Mouse (Mus musculus) erythroid progenitor cell, adult 5-6 weeks (primary cell): Measurements from ENCODE around the gene Mbnl1. TPM values are rescaled to one million over a fixed set of nuclear protein-coding genes. Genes with fewer than 3 reads are reported as not detected.
A peak's percentile ranks its signal among the peaks of the same experiment; 100 is the strongest.
"Not testable (repeated sequence)": the region's sequence is repeated elsewhere in the genome, so short reads cannot be mapped to it uniquely, and the experiment has no call there.

Experiments
- ATAC-seq: replicated peaks from 2 replicates; pipeline ENCODE4 v1.8.0; 2016; ENCODE audit warnings: moderate number of reproducible peaks, mild to moderate bottlenecking, moderate TSS enrichment, inconsistent platforms; ENCODE audit not compliant: poor library complexity, low FRiP score, severe bottlenecking
- total RNA-seq, 2 experiments: library from RNA; stranded (forward) in 1 of 2; stranded (reverse) in 1 of 2; fragments of 150-400 nt in 1 of 2; fragments of 186-747, 209-891 nt in 1 of 2; gene quantifications; 2 replicates each; pipeline versions ENCODE4 v1.2.3 to v1.2.4; 2015 to 2017; ENCODE audit warnings: low replicate concordance in 2 of 2

Mbnl1 gene
- total RNA-seq (2015; ENCODE audit: low replicate concordance) (290 and 329 TPM in 2 replicates), total RNA-seq (2017; ENCODE audit: low replicate concordance) (321 and 380 TPM in 2 replicates)

DNA sequence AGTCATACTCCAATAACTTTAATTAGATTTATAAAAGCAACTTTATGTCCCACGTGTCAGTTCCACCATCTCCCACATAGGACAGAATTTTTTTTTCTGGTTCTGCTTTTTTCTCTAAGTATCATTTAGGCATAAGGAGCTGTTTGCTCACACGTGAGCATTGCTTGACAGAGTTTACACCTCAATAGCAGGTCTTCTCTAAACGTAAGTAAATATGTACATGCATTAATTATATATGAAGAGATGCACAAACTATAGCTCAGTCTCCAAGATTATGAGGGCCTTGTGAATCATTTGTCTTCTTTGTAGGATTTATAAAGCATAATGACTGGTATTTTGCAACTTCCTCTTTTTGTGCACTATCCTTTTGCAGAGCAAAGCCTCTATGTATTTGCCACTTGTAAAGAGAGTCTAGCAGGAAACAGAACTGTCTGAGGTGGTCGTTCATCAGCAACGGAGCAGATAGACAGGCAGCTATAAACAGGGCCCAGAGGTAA is at the start of gene Mbnl1:
TSS of gene Mbnl1 (plus strand) at position 150 of the 497 bp plus-strand sequence.
- ATAC-seq, result peak; percentile 26; the same call in 1 of the 2 replicates

DNA sequence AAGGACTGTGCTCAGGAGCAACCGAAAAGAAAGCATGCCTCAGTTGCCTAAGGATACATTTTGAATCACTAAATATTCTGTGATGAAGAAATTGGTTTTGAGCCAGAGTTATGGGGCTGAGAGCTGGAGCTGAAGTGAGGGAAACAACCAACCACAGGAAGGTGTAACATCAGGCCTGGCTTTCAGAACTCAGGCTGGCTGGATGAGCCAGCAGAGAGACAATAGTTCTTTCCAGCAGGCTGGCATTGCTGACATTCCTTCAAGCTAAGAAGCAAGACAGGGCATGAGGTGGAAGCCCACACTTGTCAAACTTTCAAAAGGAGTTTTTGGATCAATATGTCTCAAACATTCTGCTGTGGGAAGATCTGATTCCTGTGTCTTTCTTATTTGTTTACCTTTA is 48.5 kb upstream of the Mbnl1 start:
- ATAC-seq, result no peak

DNA sequence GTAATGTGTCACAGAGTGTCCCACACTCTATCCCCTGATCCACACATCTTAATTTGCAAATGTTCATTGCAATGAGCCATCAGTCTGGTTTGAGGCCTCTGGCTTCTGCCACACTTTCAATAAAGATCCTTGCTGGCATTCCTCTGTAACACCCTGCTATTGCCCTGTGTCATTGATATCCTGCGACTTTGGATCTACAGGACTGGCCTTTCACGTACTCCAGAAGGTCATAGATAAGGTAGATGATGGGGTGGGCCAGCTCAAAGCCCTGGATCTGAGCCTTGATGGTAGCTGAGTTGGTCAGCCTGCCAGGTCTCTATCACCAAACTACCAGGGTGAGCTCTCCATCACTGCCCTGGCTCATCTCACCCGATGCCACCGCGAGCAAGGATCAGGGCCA is 43.6 kb upstream of the Mbnl1 start:
- ATAC-seq, result peak; percentile 65

DNA sequence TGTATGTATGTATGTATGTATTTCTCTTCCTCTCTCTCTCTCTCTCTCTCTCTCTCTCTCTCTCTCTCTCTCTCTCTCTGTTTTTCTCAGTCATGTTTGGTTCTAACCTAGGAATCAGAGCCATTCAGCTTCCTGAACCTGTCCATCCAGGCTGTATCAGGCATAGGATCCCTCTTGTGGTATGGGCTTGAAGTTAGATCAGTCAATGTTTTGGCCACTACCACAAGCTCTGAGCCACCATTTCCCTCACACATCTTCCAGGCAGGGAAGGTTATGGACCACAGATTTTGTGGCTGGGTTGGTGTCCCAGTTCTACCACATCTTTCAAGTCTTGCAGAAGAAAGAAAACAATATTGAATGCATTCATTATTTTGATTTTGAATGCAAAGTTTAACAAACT is 35.4 kb upstream of the Mbnl1 start:
- no peak for ATAC-seq

DNA sequence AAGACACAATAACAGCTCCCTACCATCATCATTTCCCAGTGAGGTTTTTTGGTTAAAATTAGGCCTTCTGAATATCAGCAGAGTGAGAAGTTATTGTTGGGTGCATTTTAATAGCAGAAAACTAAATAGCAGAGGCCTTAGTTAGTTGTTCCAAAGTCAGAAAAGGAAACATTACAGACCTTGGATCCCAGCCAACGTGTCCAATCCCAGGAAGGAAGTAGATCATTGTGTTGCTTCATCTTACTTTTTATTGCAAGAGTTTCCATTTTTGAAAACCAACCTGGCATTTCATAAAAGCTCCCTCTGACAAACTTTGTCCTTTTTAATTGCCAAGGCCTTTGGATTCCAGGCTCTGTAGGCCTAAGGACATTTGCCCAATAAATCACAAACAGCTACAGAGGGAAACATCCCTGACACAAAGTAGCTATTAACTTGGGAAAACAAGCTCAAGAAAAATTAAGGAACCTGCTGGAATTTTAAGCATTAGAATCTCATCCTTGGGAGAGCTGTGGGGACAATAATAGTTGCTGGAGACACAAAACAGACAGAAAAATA is 34.9 kb upstream of the Mbnl1 start:
- ATAC-seq, result no peak

DNA sequence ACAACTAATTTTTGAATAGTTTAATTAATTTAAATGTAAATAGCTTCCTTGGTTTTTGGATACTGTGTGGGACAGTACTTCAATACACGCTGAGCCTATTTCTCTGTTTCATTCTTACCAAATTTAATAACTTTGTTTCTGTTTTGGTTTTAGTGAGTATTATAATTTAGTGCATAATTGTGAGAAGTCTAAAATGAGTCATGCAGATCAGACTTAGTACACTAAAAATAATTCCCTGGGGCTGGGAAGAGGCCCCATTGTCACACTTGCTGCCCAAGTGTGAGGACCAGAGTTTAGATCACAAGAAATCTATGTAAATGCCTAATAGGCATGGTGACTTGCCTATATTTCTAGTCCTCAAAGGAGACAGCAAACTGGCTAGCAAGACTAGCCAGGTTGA is 33.9 kb upstream of the Mbnl1 start:
- no peak for ATAC-seq

DNA sequence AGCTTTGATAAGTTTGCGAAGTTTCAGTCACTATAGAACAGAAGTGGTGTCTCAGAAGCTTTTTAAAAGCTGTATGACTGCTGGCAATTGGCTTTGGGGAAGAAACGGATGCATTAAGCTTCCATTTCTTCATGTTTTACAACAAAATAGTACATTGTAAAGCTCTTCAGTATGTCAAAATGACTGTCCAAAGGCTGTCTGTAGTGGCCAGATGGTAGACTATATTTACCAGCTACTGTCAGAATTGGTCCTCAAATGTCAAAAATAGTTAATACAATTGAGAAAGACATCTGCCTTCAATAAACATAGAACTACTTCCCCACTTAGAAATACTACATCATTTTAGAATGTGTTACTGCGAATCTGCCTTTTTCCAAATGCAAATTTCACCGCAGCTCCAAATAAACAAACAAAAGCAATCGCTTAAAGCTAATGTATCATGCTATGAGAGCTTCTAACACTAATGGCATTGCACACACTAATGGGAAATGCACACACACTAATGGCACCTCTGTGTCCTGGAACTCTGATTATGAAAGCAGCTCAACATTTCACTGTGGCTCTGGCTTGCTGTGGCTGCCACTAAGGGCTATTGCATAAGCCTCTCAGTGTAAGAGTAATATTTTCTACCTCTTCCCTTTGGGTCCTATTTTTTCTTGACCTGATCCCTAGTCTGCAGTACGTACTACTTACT is 10.7 kb upstream of the Mbnl1 start:
- ATAC-seq, result no peak

DNA sequence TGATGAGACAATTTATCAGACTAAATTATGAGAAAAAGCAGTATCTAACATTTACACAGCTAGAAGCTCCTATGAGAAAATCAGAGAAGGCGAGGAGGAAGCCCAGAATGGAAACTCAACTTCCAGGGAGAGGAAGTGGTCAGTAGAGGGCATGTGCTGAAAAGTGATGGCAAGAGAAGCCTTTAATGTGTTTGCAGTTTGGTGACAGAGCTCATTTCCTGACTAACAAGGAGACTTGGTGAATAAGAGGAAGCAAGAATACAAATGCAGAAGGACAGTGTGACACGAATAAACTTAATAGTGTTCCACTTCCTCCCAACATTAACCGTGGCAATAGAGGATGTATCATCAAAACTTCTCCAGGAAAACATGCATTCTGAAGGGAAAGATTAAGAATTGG is 4.0 kb upstream of the Mbnl1 start:
- not testable (repeated sequence) for ATAC-seq

DNA sequence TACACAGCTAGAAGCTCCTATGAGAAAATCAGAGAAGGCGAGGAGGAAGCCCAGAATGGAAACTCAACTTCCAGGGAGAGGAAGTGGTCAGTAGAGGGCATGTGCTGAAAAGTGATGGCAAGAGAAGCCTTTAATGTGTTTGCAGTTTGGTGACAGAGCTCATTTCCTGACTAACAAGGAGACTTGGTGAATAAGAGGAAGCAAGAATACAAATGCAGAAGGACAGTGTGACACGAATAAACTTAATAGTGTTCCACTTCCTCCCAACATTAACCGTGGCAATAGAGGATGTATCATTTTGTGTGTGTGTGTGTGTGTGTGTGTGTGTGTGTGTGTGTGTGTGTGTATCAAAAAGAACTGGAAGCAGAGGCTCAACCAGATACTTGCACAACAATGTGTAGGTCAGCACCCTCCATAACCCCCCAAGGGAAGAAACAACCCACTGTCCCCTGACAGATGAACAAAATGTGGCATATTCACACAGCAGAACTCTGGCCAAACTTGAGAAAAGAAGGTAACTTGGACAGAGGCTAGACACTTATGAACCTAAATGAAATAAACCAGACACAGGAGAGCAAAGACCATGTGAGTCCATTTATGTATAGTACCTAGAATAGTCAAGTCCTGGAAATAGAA is 3.3 kb upstream of the Mbnl1 start:
- ATAC-seq, result not testable (repeated sequence)

DNA sequence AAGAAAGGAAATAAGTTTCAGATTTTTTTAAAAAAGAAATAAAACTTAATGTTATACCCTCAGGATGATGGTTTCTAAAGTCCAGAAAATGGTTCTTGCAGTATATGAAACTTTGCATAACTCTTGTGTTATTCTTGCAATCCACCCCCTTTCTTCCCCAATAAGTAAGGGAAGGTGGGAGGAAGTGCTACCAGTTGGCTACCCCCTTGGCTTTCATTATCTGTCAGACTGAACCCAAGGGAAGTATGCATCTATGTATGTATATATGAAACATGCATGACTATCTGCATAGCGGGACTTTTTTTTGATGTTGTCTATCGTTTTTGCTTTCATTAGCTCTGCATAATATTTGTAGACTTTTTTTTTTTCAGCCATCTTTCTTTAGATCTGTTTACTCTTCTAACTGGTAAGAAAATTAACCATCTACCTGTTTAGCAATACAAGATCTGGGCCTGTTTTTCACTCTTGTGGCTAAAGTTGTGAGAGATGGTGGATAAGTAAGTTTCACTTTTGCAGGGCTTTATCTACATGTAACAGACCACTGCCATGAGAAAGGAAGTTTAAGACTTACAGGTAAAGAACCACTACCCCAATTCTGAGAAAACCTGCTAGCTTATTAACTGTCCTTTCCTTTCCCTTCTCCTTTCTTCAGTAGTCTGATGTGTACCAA is 484 bp upstream of the Mbnl1 start:
- ATAC-seq, result peak; percentile 36; the same call in 1 of the 2 replicates

DNA sequence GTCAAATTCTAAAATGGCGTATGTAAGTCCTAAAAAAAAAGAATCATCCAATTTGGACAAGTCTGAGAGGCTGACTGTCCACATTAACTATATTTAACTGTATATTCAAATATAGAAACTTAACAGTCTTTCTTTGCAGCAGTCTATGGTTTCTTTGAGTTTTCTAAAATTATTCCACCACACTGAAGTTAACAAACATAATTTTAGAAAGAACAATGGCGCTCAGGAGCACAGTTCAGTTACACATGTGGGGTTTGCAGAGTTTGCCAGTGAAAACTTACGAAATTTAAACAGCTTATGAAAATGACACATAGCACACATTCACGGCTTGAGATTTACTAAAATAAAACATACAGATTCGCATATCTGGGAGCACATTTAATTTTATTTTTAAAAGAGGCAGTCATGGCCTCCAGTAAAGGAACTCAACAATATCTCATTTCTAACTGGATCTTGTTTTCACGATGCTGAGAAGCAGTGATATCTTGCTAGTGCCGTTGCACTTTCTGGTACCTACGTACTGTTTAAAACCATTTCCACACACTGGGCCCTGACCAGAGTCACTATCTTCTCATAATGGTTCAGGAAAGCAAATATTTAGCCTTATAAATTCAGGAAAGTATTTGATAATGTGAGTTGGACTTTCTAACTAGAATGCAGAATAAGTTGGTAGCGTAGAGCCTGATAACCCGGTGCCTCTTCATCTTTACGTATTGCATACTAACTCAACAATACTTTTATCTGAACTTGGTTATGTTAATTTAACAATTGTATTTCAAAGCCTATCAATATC is 1.4 kb downstream of the Mbnl1 start:
- ATAC-seq, result peak; percentile 72

DNA sequence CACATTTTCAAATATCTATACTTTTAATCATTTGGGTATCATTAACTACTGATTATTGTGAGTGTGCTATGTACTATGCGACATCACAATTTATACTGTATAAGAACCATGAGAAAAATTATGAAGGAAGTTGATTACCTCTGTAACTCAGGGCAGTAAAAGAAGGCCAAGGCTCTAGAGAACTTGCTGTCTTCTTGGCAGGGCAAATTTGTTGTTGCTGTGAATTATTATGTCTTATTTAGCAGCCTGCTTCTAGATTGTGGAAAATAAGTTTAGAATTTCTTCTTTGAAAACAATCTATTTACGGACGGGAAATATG is 2.0 kb downstream of the Mbnl1 start:
- ATAC-seq, result peak; percentile 52

DNA sequence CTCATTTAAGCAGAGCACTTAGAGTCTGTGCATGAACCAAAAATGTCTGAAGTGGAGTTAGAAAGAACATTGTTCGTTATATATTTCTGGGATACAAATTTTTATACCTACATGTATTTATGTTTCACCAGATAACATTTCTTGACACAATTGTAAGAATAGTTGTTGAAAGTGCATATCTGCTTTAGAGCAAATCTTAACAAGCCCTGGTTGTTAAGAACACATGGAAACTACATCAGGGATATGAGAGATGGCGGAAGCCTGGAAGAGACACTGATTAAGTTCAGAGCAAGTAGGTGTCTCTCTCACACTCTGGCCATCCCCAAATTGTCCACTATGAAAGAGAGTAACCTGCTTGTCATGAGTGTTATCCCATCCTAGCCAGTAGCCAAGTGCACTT is 2.4 kb downstream of the Mbnl1 start:
- ATAC-seq, result 0 out of 2 replicates have a peak, but pooled peaks have one; percentile 11

DNA sequence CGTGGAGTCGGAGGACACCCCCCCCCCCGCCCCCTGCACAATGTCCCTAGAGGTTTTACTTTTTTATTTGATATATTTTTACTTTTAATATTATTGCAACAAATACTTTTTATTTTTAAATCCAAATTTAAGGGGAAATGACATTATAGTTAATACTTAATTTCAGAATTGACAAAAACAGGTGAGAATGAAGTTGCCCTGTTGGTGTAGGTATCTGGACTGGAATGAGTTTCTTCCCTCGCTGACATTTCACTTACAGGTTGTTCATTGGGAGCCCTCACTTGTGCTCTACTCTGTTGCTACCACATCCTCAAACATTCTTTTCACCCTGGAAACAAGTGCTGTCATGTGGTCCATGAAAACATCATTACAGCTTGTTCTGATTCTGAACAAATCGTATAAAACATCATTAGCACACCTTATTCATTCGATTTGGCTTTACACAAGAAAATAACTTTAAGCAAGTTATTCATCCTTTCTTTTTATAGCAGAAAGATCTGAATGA is 4.2 kb downstream of the Mbnl1 start:
- ATAC-seq, result no peak

DNA sequence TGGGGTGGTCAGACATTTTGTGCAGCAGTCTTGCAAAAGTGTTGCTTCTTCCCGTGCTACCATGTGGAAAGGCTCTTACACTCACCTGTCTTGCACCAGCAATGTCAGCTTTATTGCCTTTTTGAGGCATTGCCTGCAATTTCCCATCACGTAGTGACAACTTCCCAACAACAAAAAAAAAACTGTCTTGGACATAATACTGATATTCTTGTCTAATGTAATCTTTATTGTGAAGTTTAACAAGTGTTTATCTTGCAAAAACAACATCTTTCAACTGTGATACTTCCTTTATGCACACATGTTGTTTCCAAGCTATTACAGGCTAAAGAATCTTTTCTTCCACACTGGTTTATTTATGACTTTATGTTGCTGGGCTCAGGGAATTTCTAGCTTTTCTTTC is 5.8 kb downstream of the Mbnl1 start:
- ATAC-seq, result no peak

DNA sequence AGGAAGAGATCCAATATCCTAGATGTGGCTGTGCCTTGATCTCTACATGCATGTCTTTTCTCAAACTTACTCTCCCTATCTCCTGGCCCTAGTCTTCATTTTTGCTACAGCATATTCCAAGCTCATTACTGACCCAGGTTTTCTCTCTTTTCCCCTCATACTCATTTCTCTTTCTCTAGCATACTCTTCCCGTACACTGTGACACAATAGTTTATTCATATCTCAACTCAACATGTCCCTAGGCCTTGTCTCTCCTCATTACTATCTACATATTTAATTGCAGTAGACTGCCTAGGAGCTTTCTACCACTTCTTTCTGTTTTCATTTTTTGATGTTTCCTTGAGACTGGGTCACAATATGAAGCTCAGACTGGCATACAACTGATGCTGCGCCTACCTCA is 8.1 kb downstream of the Mbnl1 start:
- ATAC-seq, result no peak

DNA sequence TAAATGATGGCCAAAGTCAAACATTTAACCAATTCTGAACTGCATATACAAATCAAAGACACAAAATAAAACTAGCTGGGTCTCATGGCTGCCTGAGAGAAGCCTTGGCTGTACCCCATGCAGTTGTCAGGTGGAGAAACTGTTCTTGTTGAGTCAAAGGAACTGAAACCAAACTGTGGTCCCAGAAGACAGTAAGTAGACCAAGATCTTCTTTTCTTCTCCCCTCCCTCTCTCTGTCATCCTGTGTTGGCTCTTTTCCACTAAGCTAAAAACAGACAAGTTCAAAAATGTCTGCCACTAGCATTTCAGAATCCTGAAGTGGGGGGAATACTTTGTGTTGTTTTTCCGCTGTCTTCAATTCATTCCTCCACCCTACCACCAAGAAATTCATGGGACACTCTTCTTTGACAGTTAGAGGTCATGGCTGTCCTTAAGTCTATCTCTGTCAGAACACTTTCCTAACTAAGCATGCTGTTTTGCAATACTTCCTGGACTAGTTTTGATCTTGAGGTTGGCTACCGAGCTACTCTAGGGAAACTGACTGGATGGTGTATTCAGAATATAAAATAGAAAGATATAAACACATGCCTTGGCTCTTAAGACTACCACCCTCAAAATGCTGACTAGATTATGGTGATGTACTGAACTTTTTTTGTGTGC is 9.2 kb downstream of the Mbnl1 start:
- ATAC-seq, result no peak

DNA sequence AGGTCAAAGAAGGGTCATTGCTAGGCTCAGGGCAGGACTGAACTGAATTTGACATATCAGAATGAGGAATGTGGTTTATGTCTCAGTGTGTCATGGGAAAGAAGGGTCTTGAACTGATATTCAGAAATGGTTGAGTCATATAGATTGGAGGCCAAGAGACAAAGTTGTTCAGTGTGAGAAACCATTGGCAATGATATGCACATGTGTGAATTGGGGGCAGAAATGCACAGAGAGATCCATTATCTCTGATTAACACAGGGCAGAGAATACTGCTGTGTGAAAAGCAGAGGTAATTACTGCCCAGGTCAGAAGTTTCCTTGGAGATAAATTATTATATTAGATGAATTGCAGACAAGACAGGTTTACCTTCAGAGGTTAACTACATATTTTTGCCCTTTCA is 10.7 kb downstream of the Mbnl1 start:
- ATAC-seq, result no peak
